Comparison of ENCODE assay signal across 32 mouse cellular contexts in the genomic region with DNA sequence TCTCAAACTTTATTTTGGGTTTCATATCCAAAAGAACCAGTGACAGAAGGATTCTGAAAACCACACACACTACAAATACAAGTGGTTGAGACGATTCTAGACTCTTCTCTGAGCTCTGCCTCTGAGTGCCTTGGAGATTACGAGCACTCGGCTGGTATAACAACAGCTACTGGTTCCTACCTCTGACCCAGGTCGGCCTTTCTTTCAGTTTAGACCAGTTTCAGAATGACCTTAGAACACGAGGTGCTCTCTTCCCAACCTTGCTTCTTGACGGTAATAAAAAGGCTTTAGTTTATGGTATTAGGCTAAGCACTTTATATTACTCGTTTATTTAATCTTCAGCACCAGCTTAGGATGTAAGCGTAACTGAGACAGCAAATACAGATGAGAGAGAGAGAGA.
"Had no signal": no experiment of that assay in that cellular context is flagged by ENCODE, and none has a peak within 500 bp of the region (broad histone marks: within the 10 kb centered on the region; RNA-seq: fewer than 3 reads in every experiment).

No protein-coding gene starts in this region.

- H3K9ac ChIP-seq: limb, embryonic 12.5 days; limb, embryonic 13.5 days; limb, embryonic 15.5 days; liver, embryonic 12.5 days; liver, embryonic 13.5 days; liver, embryonic 14.5 days; liver, embryonic 15.5 days; liver, postnatal 0 days; lung, embryonic 14.5 days; lung, embryonic 15.5 days; midbrain, embryonic 12.5 days; midbrain, embryonic 13.5 days; midbrain, embryonic 15.5 days; neural tube, embryonic 12.5 days had no signal

- H3K36me3 ChIP-seq: liver, embryonic 12.5 days; liver, embryonic 13.5 days; liver, embryonic 15.5 days; lung, embryonic 15.5 days; midbrain, embryonic 12.5 days; midbrain, embryonic 15.5 days; neural tube, embryonic 12.5 days had no signal

- H3K4me1 ChIP-seq: liver, embryonic 12.5 days; liver, embryonic 13.5 days; liver, embryonic 15.5 days; lung, embryonic 15.5 days; megakaryocyte, embryonic 14.5 days had no signal

- H3K4me3 ChIP-seq: limb, embryonic 10.5 days; limb, embryonic 12.5 days; limb, embryonic 13.5 days; limb, embryonic 15.5 days; liver, embryonic 12.5 days; liver, embryonic 13.5 days; liver, embryonic 15.5 days; lung, embryonic 15.5 days; megakaryocyte, embryonic 14.5 days; midbrain, embryonic 10.5 days; midbrain, embryonic 12.5 days; midbrain, embryonic 13.5 days; midbrain, embryonic 15.5 days; myocyte; neural tube, embryonic 12.5 days had no signal

- H3K9me3 ChIP-seq: limb, embryonic 10.5 days; limb, embryonic 12.5 days; limb, embryonic 13.5 days; limb, embryonic 15.5 days; liver, embryonic 12.5 days; liver, embryonic 13.5 days; liver, embryonic 15.5 days; lung, embryonic 15.5 days; midbrain, embryonic 10.5 days; midbrain, embryonic 12.5 days; midbrain, embryonic 13.5 days; midbrain, embryonic 15.5 days; neural tube, embryonic 12.5 days had no signal

- DNase-seq: left cerebral cortex, postnatal 4 days; liver; liver, embryonic 13.5 days; liver, postnatal 0 days; lung, adult 18-20 months; lung, adult 2 months; lung, embryonic 14.5 days; lung, postnatal 10 days; lung, postnatal 14 days; lung, postnatal 36 days; lung, postnatal 4 days; midbrain, embryonic 14.5 days had no signal

- ATAC-seq: liver, embryonic 12.5 days; liver, postnatal 0 days; lung, postnatal 0 days; midbrain, embryonic 13.5 days; midbrain, embryonic 15.5 days; midbrain, embryonic 16.5 days had no signal

- H3K4me2 ChIP-seq: limb, embryonic 12.5 days; limb, embryonic 13.5 days; limb, embryonic 15.5 days; liver, embryonic 11.5 days; liver, embryonic 12.5 days; liver, embryonic 13.5 days; liver, embryonic 15.5 days; lung, embryonic 14.5 days; lung, embryonic 15.5 days; midbrain, embryonic 11.5 days; midbrain, embryonic 12.5 days; midbrain, embryonic 13.5 days; midbrain, embryonic 15.5 days; neural tube, embryonic 12.5 days had no signal

- H3K27ac ChIP-seq: limb, embryonic 10.5 days; limb, embryonic 12.5 days; limb, embryonic 13.5 days; limb, embryonic 15.5 days; liver, embryonic 12.5 days; liver, embryonic 13.5 days; liver, embryonic 14.5 days; liver, embryonic 15.5 days; lung, embryonic 15.5 days; macrophage; midbrain, embryonic 10.5 days; midbrain, embryonic 12.5 days; midbrain, embryonic 13.5 days; midbrain, embryonic 15.5 days; neural tube, embryonic 12.5 days had no signal

- H3K27me3 ChIP-seq: limb, embryonic 12.5 days; limb, embryonic 13.5 days; limb, embryonic 15.5 days; liver, embryonic 12.5 days; liver, embryonic 13.5 days; liver, embryonic 15.5 days; lung, embryonic 15.5 days; megakaryocyte, embryonic 14.5 days; midbrain, embryonic 12.5 days; midbrain, embryonic 13.5 days; midbrain, embryonic 15.5 days; neural tube, embryonic 12.5 days had no signal
